Mouse (Mus musculus) liver, embryonic 14.5 days (tissue): ENCODE data around the gene Gm28035. TPM values are rescaled to one million over a fixed set of nuclear protein-coding genes. Genes with fewer than 3 reads are reported as not detected.

Experiments used
- ATAC-seq: fragments of 200-750 bp; cut with Nextera tagmentation; 2 replicates; pipeline ENCODE4 v1.8.0; 2017; ENCODE audit warnings: moderate number of reproducible peaks, mild to moderate bottlenecking, moderate library complexity; ENCODE audit not compliant: insufficient read depth
- DNase-seq, 3 experiments: peaks; one replicate each; pipeline ENCODE4 v3.0.0-alpha.2; 2012 to 2013; ENCODE audit warnings: low read depth in 3 of 3, low spot score in 3 of 3
- H3K27ac ChIP-seq: fragments of 300-500 bp; sonication (generic); 2 replicates; pipeline ENCODE4 v1.5.1; 2014; ENCODE audit warnings: moderate library complexity, mild to moderate bottlenecking, control low read depth, inconsistent platforms
- H3K27me3 ChIP-seq: fragments of 300-500 bp; sonication (generic); 2 replicates; pipeline ENCODE4 v1.6.1; 2014; ENCODE audit warnings: mild to moderate bottlenecking, low read length, moderate library complexity; ENCODE audit not compliant: control insufficient read depth, insufficient read depth
- H3K36me3 ChIP-seq: fragments of 300-500 bp; sonication (generic); replicated peaks from 2 replicates; pipeline ENCODE4 v1.6.1; 2014; ENCODE audit warnings: low read depth; ENCODE audit not compliant: control insufficient read depth, insufficient read depth
- H3K4me1 ChIP-seq, 2 experiments: fragments of 200-500 bp in 1 of 2; fragments of 300-500 bp in 1 of 2; sonication (generic) in 1 of 2; replicated peaks; 2 replicates each; pipeline ENCODE4 v1.6.1; 2012 to 2014; ENCODE audit warnings: antibody characterized with exemption in 1 of 2, inconsistent platforms in 1 of 2, low read length in 1 of 2; ENCODE audit not compliant: control insufficient read depth in 2 of 2, insufficient read depth in 2 of 2
- H3K4me2 ChIP-seq: fragments of 300-500 bp; sonication (generic); 2 replicates; pipeline ENCODE4 v1.6.1; 2014; ENCODE audit warnings: low read depth, mild to moderate bottlenecking, control low read depth, moderate library complexity
- H3K4me3 ChIP-seq, 2 experiments: fragments of 200-500 bp in 1 of 2; fragments of 300-500 bp in 1 of 2; sonication (generic) in 1 of 2; 2 replicates each; pipeline ENCODE4 v1.5.1; 2012 to 2014; ENCODE audit warnings: low read depth in 2 of 2, low read length in 2 of 2, mild to moderate bottlenecking in 2 of 2, control low read depth in 1 of 2, inconsistent platforms in 1 of 2, moderate library complexity in 1 of 2; ENCODE audit not compliant: insufficient read depth in 1 of 2
- H3K9ac ChIP-seq: fragments of 300-500 bp; sonication (generic); replicated peaks from 2 replicates; pipeline ENCODE4 v1.6.1; 2014; ENCODE audit warnings: mild to moderate bottlenecking, control low read depth, moderate library complexity
- H3K9me3 ChIP-seq: fragments of 300-500 bp; sonication (generic); 2 replicates; pipeline ENCODE4 v1.6.1; 2016; ENCODE audit warnings: low read length, mixed read lengths; ENCODE audit not compliant: control insufficient read depth
- CTCF ChIP-seq: IDR thresholded peaks from 2 replicates; pipeline ENCODE4 v1.5.1; 2016; ENCODE audit warnings: antibody characterized with exemption, low read depth, control low read depth
- EP300 ChIP-seq: IDR thresholded peaks from 2 replicates; pipeline ENCODE4 v1.6.1; 2016; ENCODE audit warnings: antibody characterized with exemption, low read depth
- WGBS: fragments of 180-500 bp; shearing (Covaris S2); extraction: QIAGEN DNeasy Blood & Tissue Kit; methylation state at CpG from one replicate; pipeline ENCODE4 v1.1.7; 2014; ENCODE audit not compliant: insufficient replicate concordance; 5-methylcytosine and 5-hydroxymethylcytosine counted together
- polyA plus RNA-seq, 2 experiments: library from polyadenylated mRNA; depleted of rRNA in 1 of 2; stranded (reverse) in 1 of 2; unstranded in 1 of 2; fragments of >200 nt; fragmentation: Nextera tagmentation in 1 of 2; extraction: Ambion mirVana in 1 of 2; gene quantifications; 2 replicates each; pipeline versions ENCODE4 v1.2.1 to v1.2.3; 2012 to 2014

Gm28035 gene
- polyA plus RNA-seq, 2 experiments = 1.1 TPM; not detected in 1

GRCm38 (mm10) chr2:30237881-30238280 lies 2.5 kb upstream of the Gm28035 start:
- Histone ChIP-seq H3K9me3 (no peaks in the 10 kb centered on the region), H3K27me3 (no peaks in the 10 kb centered on the region), H3K36me3 (peaks cover 10% of the 10 kb centered on the region), H3K9ac (peak overlapping the region; percentile 83), H3K4me1 (peaks cover 12 to 31% of the 10 kb centered on the region in 2 experiments), H3K4me3 (peak overlapping the region; percentile 84 to 94), H3K4me2 (peak overlapping the region; percentile 94), H3K27ac (peak overlapping the region; percentile 53)
- TF ChIP-seq CTCF (no peak), EP300 (no peak)
- DNase-seq (no peak), ATAC-seq (peak; percentile 84)
- under 1% methylated on average over 42 of the region's 42 CpGs for WGBS

- Histone ChIP-seq H3K9me3 (no peaks in the 10 kb centered on the region), H3K4me3 (peak overlapping the region; percentile 84 to 94), H3K36me3 (peaks cover 16% of the 10 kb centered on the region), H3K27me3 (no peaks in the 10 kb centered on the region), H3K4me2 (peak overlapping the region; percentile 94), H3K4me1 (peaks cover 12 to 31% of the 10 kb centered on the region in 2 experiments), H3K27ac (peak overlapping the region; percentile 53), H3K9ac (peak overlapping the region; percentile 83)
- TF ChIP-seq EP300 = no peak
- no peak for TF ChIP-seq CTCF
- 60% methylated on average over 3 of the region's 3 CpGs for WGBS
- ATAC-seq (no peak), DNase-seq (no peak)
These were observed 1.4 kb upstream of the Gm28035 start for GRCm38 (mm10) chr2:30238906-30239465.

GRCm38 (mm10) chr2:30239777-30240176 lies 590 bp upstream of the Gm28035 start:
- TF ChIP-seq EP300 (no peak), CTCF (no peak)
- DNase-seq (peak in 2 of 3 experiments; percentile 33 to 35), ATAC-seq (peak; percentile 21)
- peak overlapping the region; percentile 83 for H3K9ac ChIP-seq
- WGBS = 28% methylated on average over 4 of the region's 4 CpGs
- peak overlapping the region; percentile 53 for H3K27ac ChIP-seq
- peak overlapping the region; percentile 94 for H3K4me2 ChIP-seq
- H3K4me1 ChIP-seq = peaks cover 12 to 31% of the 10 kb centered on the region in 2 experiments
- peak overlapping the region; percentile 11 to 84 for H3K4me3 ChIP-seq
- no peaks in the 10 kb centered on the region for H3K9me3 ChIP-seq
- peaks cover 16% of the 10 kb centered on the region for H3K36me3 ChIP-seq
- no peaks in the 10 kb centered on the region for H3K27me3 ChIP-seq

GRCm38 (mm10) chr2:30242509-30242908 lies 2.1 kb downstream of the Gm28035 start:
- 62% methylated on average over 4 of the region's 4 CpGs for WGBS
- peaks cover 12 to 27% of the 10 kb centered on the region in 2 experiments for H3K4me1 ChIP-seq
- no peak overlapping the region for H3K27ac ChIP-seq
- ATAC-seq (no peak), DNase-seq (no peak)
- H3K4me3 ChIP-seq = no peak overlapping the region
- H3K4me2 ChIP-seq = no peak overlapping the region
- peaks cover 16% of the 10 kb centered on the region for H3K36me3 ChIP-seq
- TF ChIP-seq CTCF = no peak
- TF ChIP-seq EP300 = no peak
- H3K9me3 ChIP-seq = no peaks in the 10 kb centered on the region
- no peaks in the 10 kb centered on the region for H3K27me3 ChIP-seq
- H3K9ac ChIP-seq = no peak overlapping the region

- DNase-seq (no peak), ATAC-seq (no peak)
- Histone ChIP-seq H3K4me2 (no peak overlapping the region), H3K36me3 (peaks cover 16% of the 10 kb centered on the region), H3K4me1 (peaks cover 12 to 24% of the 10 kb centered on the region in 2 experiments), H3K9ac (no peak overlapping the region), H3K27me3 (no peaks in the 10 kb centered on the region), H3K27ac (no peak overlapping the region), H3K9me3 (no peaks in the 10 kb centered on the region), H3K4me3 (no peak overlapping the region)
- TF ChIP-seq EP300 (no peak), CTCF (no peak)
- WGBS = 92% methylated on average over 4 of the region's 4 CpGs
These were observed 3.0 kb downstream of the Gm28035 start for GRCm38 (mm10) chr2:30243391-30243790.
